Mouse (Mus musculus): ENCODE measurements at regions not wholly inside any gene's neighbourhood (a gene's known extent, or its start where the extent isn't known, plus 50 kb on each side); places are given as distances from the start of the nearest gene placed in this dataset.

DNA sequence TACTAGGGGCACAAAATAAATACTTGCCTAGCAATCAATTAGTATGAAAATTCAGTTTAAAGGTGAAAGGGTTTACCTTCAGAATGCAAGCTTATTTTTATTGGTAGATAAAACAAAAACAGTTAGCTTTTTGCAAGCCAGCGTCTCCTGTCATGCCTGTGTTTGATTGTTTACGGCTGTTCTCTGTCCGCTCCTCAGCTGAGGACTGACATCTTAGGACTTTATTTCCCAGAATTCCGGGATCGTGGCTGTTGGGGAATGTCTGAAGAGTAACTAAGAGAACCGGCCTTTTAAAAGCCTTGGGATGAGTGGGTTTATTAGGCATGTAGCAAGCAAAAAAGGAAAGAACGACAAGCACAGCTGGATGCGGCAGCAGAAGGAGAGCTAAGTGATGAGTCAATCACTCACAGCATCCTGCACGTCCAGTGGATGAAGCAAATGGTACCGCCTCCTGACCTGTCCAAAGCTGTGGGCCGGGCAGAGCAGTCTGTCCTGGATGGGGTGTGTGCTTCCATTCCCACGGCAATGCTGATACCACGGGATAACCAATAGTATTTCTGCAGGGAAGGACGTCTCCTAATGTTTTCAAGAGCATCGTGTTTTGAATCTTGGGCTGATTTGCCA, 990.9 kb downstream of the Adgrl2 start:
- WGBS: 37% methylated on average over 15 of the region's 15 CpGs
- Histone ChIP-seq H3K4me2 (ENCODE audit: low read depth, low read length) (peak overlapping the region; percentile 34), H3K27me3 (ENCODE audit: control insufficient read depth, insufficient read depth, low read length) (no peaks in the 10 kb centered on the region), H3K27ac (ENCODE audit: low read length) (no peak overlapping the region), H3K4me3 (replicated peaks; ENCODE audit: low read length) (peak overlapping the region; percentile 5; the same call in 1 of the 2 replicates), H3K4me1 (ENCODE audit: control insufficient read depth, insufficient read depth, low read length) (no peaks in the 10 kb centered on the region; the same call in 1 of the 2 replicates), H3K36me3 (ENCODE audit: control insufficient read depth, insufficient read depth, low read length) (no peaks in the 10 kb centered on the region), H3K9me3 (replicated peaks; ENCODE audit: control insufficient read depth, low read length) (no peaks in the 10 kb centered on the region), H3K9ac (ENCODE audit: low read length) (no peak overlapping the region)
- no peak for ATAC-seq (ENCODE audit: insufficient read depth, low FRiP score)

DNA sequence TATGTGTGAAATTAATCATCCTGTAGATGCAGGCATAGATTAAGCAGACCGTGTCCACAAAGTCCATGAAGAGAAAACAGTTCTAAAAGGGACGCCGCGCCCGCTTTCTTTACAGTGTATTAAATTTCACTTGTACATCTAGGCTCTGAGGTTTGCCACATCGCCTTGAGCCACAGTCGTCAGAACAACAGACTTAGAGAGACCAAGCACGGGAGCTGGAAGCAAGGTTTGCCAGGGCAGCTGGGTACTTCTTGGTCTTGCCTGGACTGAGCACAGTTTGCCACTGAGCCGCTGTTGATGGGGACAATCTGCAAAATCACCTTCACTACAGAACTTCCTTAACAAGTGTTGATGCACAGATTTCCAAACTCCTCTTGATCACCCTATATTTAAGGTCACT, 998.6 kb downstream of the Adgrl2 start:
- H3K4me2 ChIP-seq (ENCODE audit: low read depth, low read length): no peak overlapping the region
- no peaks in the 10 kb centered on the region for H3K27me3 ChIP-seq (ENCODE audit: control insufficient read depth, insufficient read depth, low read length)
- no peaks in the 10 kb centered on the region; the same call in 1 of the 2 replicates for H3K4me1 ChIP-seq (ENCODE audit: control insufficient read depth, insufficient read depth, low read length)
- no peaks in the 10 kb centered on the region for H3K36me3 ChIP-seq (ENCODE audit: control insufficient read depth, insufficient read depth, low read length)
- H3K4me3 ChIP-seq (replicated peaks; ENCODE audit: low read length): no peak overlapping the region
- 52% methylated on average over 9 of the region's 9 CpGs for WGBS
- no peak for ATAC-seq (ENCODE audit: insufficient read depth, low FRiP score)
- no peak overlapping the region for H3K9ac ChIP-seq (ENCODE audit: low read length)
- H3K27ac ChIP-seq (ENCODE audit: low read length): no peak overlapping the region
- no peaks in the 10 kb centered on the region for H3K9me3 ChIP-seq (replicated peaks; ENCODE audit: control insufficient read depth, low read length)

DNA sequence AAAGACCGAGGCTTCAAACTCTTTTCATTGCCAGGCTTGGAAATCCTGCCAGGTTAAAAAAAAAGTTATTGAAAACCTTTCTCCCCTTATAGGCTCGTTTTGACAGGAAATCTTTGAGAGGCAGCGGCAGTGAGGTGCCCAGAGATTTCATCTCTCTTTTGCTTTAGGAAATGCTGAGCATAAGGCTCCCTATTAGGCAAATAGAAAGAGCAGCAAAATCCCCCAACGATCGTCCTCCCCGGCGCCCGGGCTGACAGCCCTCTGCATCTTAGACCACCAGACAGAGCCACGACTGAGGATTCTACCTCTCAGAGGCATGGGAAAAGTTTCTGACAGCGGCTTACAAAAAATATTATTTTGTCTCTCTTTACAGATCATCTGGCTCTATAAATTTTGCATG, 999.5 kb downstream of the Adgrl2 start:
- H3K9me3 ChIP-seq (replicated peaks; ENCODE audit: control insufficient read depth, low read length): no peaks in the 10 kb centered on the region
- H3K4me2 ChIP-seq (ENCODE audit: low read depth, low read length): peak overlapping the region; percentile 44
- peak overlapping the region; percentile 18; the same call in 1 of the 2 replicates for H3K4me3 ChIP-seq (replicated peaks; ENCODE audit: low read length)
- H3K27me3 ChIP-seq (ENCODE audit: control insufficient read depth, insufficient read depth, low read length): no peaks in the 10 kb centered on the region
- 0 out of 2 replicates have a peak overlapping the region, but pooled peaks have one; percentile 11 for H3K9ac ChIP-seq (ENCODE audit: low read length)
- no peaks in the 10 kb centered on the region; the same call in 1 of the 2 replicates for H3K4me1 ChIP-seq (ENCODE audit: control insufficient read depth, insufficient read depth, low read length)
- ATAC-seq (ENCODE audit: insufficient read depth, low FRiP score): no peak
- no peak overlapping the region for H3K27ac ChIP-seq (ENCODE audit: low read length)
- WGBS: 26% methylated on average over 10 of the region's 10 CpGs
- H3K36me3 ChIP-seq (ENCODE audit: control insufficient read depth, insufficient read depth, low read length): no peaks in the 10 kb centered on the region

DNA sequence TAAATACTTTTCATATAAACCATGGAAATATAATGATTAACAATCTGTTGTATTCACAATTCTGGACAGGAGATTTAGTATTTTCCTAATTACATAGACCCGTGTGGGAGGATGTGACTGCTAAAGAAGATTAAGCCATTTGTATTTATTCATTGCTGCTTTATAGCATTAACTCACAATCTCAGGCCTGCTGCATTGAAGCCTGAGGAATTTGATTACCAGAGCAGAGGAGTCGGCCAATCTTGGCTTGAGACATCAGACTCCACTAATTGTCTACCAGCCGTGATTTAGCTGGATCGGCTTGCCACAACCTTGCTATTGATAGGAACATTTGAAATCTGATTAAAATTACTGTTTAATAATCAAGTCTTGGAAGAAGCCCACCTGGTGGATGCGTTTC, 1007.5 kb downstream of the Adgrl2 start:
- H3K27ac ChIP-seq (ENCODE audit: low read length): no peak overlapping the region
- H3K9ac ChIP-seq (ENCODE audit: low read length): no peak overlapping the region
- no peak overlapping the region for H3K4me2 ChIP-seq (ENCODE audit: low read depth, low read length)
- 69% methylated on average over 5 of the region's 5 CpGs for whole genome bisulfite sequencing
- H3K9me3 ChIP-seq (replicated peaks; ENCODE audit: control insufficient read depth, low read length): no peaks in the 10 kb centered on the region
- no peaks in the 10 kb centered on the region for H3K36me3 ChIP-seq (ENCODE audit: control insufficient read depth, insufficient read depth, low read length)
- no peaks in the 10 kb centered on the region for H3K27me3 ChIP-seq (ENCODE audit: control insufficient read depth, insufficient read depth, low read length)
- no peak overlapping the region for H3K4me3 ChIP-seq (replicated peaks; ENCODE audit: low read length)
- no peaks in the 10 kb centered on the region for H3K4me1 ChIP-seq (ENCODE audit: control insufficient read depth, insufficient read depth, low read length)
- no peak for ATAC-seq (ENCODE audit: insufficient read depth, low FRiP score)

DNA sequence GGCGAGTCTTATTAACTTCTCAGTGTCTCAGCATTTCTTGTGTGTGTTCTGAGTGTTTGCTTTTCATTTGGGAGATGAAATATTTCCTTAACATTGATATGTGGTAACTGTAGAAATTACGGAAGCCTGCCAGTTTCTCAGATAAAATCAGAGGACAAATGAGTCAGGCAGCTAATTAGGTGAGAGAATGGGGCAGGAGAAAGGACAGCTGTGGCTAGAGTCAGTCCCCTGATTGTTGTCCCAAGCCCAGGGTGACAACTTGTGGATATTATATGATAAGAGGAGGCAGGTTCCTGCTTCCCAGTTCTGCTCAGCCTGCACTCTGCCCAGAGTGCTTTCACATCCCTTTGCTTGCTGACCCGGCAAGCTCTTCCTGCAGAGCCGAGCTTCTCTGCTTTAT, 1008.7 kb downstream of the Adgrl2 start:
- no peak overlapping the region for H3K4me3 ChIP-seq (replicated peaks; ENCODE audit: low read length)
- H3K27me3 ChIP-seq (ENCODE audit: control insufficient read depth, insufficient read depth, low read length): no peaks in the 10 kb centered on the region
- H3K36me3 ChIP-seq (ENCODE audit: control insufficient read depth, insufficient read depth, low read length): no peaks in the 10 kb centered on the region
- 42% methylated on average over 4 of the region's 4 CpGs for WGBS
- no peaks in the 10 kb centered on the region for H3K4me1 ChIP-seq (ENCODE audit: control insufficient read depth, insufficient read depth, low read length)
- no peak for ATAC-seq (ENCODE audit: insufficient read depth, low FRiP score)
- H3K9ac ChIP-seq (ENCODE audit: low read length): no peak overlapping the region
- no peak overlapping the region for H3K4me2 ChIP-seq (ENCODE audit: low read depth, low read length)
- no peak overlapping the region for H3K27ac ChIP-seq (ENCODE audit: low read length)
- no peaks in the 10 kb centered on the region for H3K9me3 ChIP-seq (replicated peaks; ENCODE audit: control insufficient read depth, low read length)

DNA sequence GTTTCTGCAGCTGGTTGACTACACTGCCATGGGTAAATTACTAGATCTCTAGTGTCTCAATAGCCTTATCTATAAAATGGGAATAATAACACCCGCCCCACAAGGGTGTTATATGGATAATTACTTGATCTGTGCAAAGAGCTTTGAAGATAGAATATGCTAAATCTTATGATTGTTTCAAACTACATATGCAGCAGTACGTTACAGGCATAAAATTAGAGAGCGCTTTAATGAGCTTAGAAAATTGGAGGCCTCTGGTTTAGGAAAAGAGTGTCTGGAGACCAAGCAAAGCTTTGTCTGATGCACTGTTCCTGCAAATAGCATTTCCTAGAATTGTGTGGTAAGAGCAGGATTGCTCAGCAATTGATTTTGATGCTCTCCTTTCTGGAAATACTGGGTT, 1013.8 kb downstream of the Adgrl2 start:
- no peaks in the 10 kb centered on the region for H3K4me1 ChIP-seq (ENCODE audit: control insufficient read depth, insufficient read depth, low read length)
- no peaks in the 10 kb centered on the region for H3K36me3 ChIP-seq (ENCODE audit: control insufficient read depth, insufficient read depth, low read length)
- no peak overlapping the region for H3K27ac ChIP-seq (ENCODE audit: low read length)
- no peaks in the 10 kb centered on the region for H3K27me3 ChIP-seq (ENCODE audit: control insufficient read depth, insufficient read depth, low read length)
- no peak overlapping the region for H3K4me2 ChIP-seq (ENCODE audit: low read depth, low read length)
- 93% methylated on average over 3 of the region's 3 CpGs for WGBS
- H3K9ac ChIP-seq (ENCODE audit: low read length): no peak overlapping the region
- no peaks in the 10 kb centered on the region for H3K9me3 ChIP-seq (replicated peaks; ENCODE audit: control insufficient read depth, low read length)
- no peak overlapping the region for H3K4me3 ChIP-seq (replicated peaks; ENCODE audit: low read length)
- ATAC-seq (ENCODE audit: insufficient read depth, low FRiP score): no peak

DNA sequence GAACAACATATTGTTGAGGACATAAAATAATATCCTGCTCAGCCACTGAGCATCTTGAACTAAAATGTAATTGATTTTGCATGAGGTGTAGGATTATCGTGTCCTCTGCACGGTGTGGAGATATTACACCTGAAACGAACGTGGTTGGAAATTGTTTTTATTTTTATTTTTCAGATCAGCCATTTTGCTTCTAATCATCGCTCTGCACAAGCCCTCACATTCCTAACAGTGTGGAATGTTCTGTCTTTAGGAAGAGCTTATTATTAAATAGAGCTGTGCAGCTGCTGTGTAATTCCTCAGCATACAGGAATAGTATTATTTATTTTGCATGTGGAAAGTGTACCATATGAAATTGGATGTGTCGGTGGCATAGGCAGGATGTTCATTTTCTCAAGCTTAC, 1014.3 kb downstream of the Adgrl2 start:
- Histone ChIP-seq H3K27me3 (ENCODE audit: control insufficient read depth, insufficient read depth, low read length) (no peaks in the 10 kb centered on the region), H3K9me3 (replicated peaks; ENCODE audit: control insufficient read depth, low read length) (no peaks in the 10 kb centered on the region), H3K4me3 (replicated peaks; ENCODE audit: low read length) (no peak overlapping the region), H3K4me2 (ENCODE audit: low read depth, low read length) (no peak overlapping the region), H3K4me1 (ENCODE audit: control insufficient read depth, insufficient read depth, low read length) (no peaks in the 10 kb centered on the region), H3K27ac (ENCODE audit: low read length) (no peak overlapping the region), H3K9ac (ENCODE audit: low read length) (no peak overlapping the region), H3K36me3 (ENCODE audit: control insufficient read depth, insufficient read depth, low read length) (no peaks in the 10 kb centered on the region)
- ATAC-seq (ENCODE audit: insufficient read depth, low FRiP score): no peak
- 75% methylated on average over 6 of the region's 6 CpGs for WGBS

DNA sequence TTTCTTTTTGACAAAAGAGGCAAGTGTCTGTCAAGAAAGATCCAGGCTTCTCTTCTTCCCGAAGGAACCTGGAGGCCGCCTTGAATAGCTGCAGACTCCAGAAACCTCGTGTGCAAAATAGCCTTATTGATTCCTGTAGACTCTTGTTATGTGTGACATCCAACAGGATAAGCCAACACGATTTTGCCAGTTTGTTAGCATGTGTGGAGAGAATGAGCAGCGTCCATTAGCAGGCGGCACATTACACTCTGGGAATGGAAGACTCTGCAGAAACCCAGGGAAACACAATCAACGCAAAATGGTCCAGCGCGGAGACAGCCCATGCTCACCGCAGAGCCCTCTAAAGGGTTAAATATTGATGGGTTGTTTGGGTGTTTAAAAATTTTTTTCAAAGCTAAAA, 1014.9 kb downstream of the Adgrl2 start:
- no peaks in the 10 kb centered on the region for H3K9me3 ChIP-seq (replicated peaks; ENCODE audit: control insufficient read depth, low read length)
- no peak for ATAC-seq (ENCODE audit: insufficient read depth, low FRiP score)

DNA sequence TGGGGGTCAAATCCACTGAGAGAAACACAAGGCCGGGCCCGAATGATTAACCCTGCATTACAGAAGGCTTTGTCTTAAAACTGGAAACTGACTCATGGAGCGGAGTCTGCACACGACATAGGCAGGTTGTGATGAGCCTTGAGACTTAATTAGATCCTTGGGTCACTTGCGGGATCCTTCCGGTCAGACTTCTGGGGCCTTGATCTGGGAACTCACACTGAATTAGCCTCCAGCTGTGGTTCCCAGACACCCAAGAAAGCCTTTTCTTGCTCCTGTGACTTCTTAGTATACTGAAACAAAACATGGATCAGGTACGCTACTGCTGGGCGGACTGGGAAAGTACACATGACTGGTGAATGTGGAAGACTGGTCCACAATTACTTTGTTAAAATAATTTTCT, 1015.8 kb downstream of the Adgrl2 start:
- Histone ChIP-seq H3K4me2 (ENCODE audit: low read depth, low read length) (no peak overlapping the region), H3K36me3 (ENCODE audit: control insufficient read depth, insufficient read depth, low read length) (no peaks in the 10 kb centered on the region), H3K27me3 (ENCODE audit: control insufficient read depth, insufficient read depth, low read length) (no peaks in the 10 kb centered on the region), H3K4me1 (ENCODE audit: control insufficient read depth, insufficient read depth, low read length) (no peaks in the 10 kb centered on the region), H3K27ac (ENCODE audit: low read length) (no peak overlapping the region), H3K9me3 (replicated peaks; ENCODE audit: control insufficient read depth, low read length) (no peaks in the 10 kb centered on the region), H3K9ac (ENCODE audit: low read length) (no peak overlapping the region), H3K4me3 (replicated peaks; ENCODE audit: low read length) (no peak overlapping the region)
- WGBS: 83% methylated on average over 8 of the region's 8 CpGs
- ATAC-seq (ENCODE audit: insufficient read depth, low FRiP score): no peak

More for the DNA sequence above, 1014.9 kb downstream of the Adgrl2 start:
- Histone ChIP-seq H3K4me2 (ENCODE audit: low read depth, low read length) (no peak overlapping the region), H3K36me3 (ENCODE audit: control insufficient read depth, insufficient read depth, low read length) (no peaks in the 10 kb centered on the region), H3K9ac (ENCODE audit: low read length) (no peak overlapping the region), H3K4me3 (replicated peaks; ENCODE audit: low read length) (no peak overlapping the region), H3K27me3 (ENCODE audit: control insufficient read depth, insufficient read depth, low read length) (no peaks in the 10 kb centered on the region), H3K4me1 (ENCODE audit: control insufficient read depth, insufficient read depth, low read length) (no peaks in the 10 kb centered on the region), H3K27ac (ENCODE audit: low read length) (no peak overlapping the region)
- 89% methylated on average over 10 of the region's 10 CpGs for WGBS
